In the genomic region with DNA sequence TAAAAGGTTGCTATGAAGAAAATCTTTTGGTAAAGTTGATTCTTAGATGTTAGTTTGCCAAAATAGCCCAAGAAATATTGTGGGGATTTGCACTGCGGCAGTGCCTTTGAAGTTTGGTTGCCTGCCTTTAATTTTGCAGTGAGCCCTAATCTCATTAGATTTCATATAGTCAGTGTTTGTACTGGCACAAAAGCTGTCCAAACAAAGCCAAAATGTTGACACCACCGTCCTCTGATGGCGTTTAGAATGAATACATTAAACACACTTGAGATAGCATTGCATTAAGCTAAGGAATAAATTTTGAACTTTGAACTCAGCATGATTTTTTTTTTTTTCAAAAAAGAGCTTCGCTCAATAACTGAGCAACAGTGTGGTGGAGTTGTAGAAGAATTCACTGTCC, we compare ENCODE assay signal across 16 mouse cellular contexts. TPM values are rescaled to one million over a fixed set of nuclear protein-coding genes. Genes with fewer than 3 reads are reported as not detected.
DNase-seq lines count a peak whose midpoint lies in the region; ATAC-seq and TF ChIP-seq lines count a peak whose summit lies in the region.
"Had no signal": no experiment of that assay in that cellular context is flagged by ENCODE, and none has a peak within 500 bp of the region (broad histone marks: within the 10 kb centered on the region; RNA-seq: fewer than 3 reads in every experiment).

No protein-coding gene starts in this region.

- TF ChIP-seq EP300 in stomach, postnatal 0 days (optimal IDR thresholded peaks at IDR 0.05), result no peak

- no peaks in the 10 kb centered on the region for H3K27me3 ChIP-seq in forebrain, embryonic 14.5 days (replicated peaks; ENCODE audit: control insufficient read depth, insufficient read depth, low read length)
- no peaks in the 10 kb centered on the region for H3K27me3 ChIP-seq in forebrain, embryonic 15.5 days
- peaks cover 11% of the 10 kb centered on the region; the same call in 1 of the 2 replicates for H3K27me3 ChIP-seq in midbrain, embryonic 11.5 days (ENCODE audit: control insufficient read depth, insufficient read depth, low read length)
- H3K27me3 ChIP-seq in midbrain, embryonic 16.5 days (ENCODE audit: control insufficient read depth, insufficient read depth, low read depth, low read length), result no peaks in the 10 kb centered on the region
- H3K27me3 ChIP-seq in stomach, postnatal 0 days (ENCODE audit: control insufficient read depth, insufficient read depth, low read length), result no peaks in the 10 kb centered on the region
- 0 out of 2 replicates have a peak, but pooled peaks cover 6% of the 10 kb centered on the region for H3K27me3 ChIP-seq in liver, embryonic 12.5 days (replicated peaks)
- H3K27me3 ChIP-seq: embryonic facial prominence, embryonic 13.5 days had no signal

- no peak for TF ChIP-seq CTCF in stomach, postnatal 0 days (IDR thresholded peaks at IDR 0.05; ENCODE audit: low read depth)

- H3K27ac ChIP-seq in forebrain, embryonic 14.5 days (ENCODE audit: low read depth, low read length), result no peak overlapping the region
- H3K27ac ChIP-seq in forebrain, embryonic 15.5 days (replicated peaks), result no peak overlapping the region
- no peak overlapping the region for H3K27ac ChIP-seq in midbrain, embryonic 11.5 days (ENCODE audit: low read depth, low read length)
- no peak overlapping the region for H3K27ac ChIP-seq in midbrain, embryonic 16.5 days (ENCODE audit: low read length)
- H3K27ac ChIP-seq in stomach, postnatal 0 days (replicated peaks), result no peak overlapping the region
- H3K27ac ChIP-seq in liver, embryonic 12.5 days, result no peak overlapping the region
- H3K27ac ChIP-seq: embryonic facial prominence, embryonic 13.5 days had no signal

- no peak overlapping the region for H3K4me3 ChIP-seq in forebrain, embryonic 14.5 days (ENCODE audit: low read depth, low read length)
- no peak overlapping the region for H3K4me3 ChIP-seq in forebrain, embryonic 15.5 days
- H3K4me3 ChIP-seq in midbrain, embryonic 11.5 days (ENCODE audit: low read depth, low read length), result no peak overlapping the region
- no peak overlapping the region for H3K4me3 ChIP-seq in midbrain, embryonic 16.5 days (ENCODE audit: low read depth, low read length)
- H3K4me3 ChIP-seq in stomach, postnatal 0 days (ENCODE audit: low read depth, low read length), result no peak overlapping the region
- no peak overlapping the region for H3K4me3 ChIP-seq in liver, embryonic 12.5 days
- H3K4me3 ChIP-seq: embryonic facial prominence, embryonic 13.5 days had no signal

- H3K9ac ChIP-seq in forebrain, embryonic 14.5 days (ENCODE audit: low read length), result no peak overlapping the region
- no peak overlapping the region for H3K9ac ChIP-seq in forebrain, embryonic 15.5 days (replicated peaks)
- no peak overlapping the region for H3K9ac ChIP-seq in midbrain, embryonic 11.5 days (ENCODE audit: low read length)
- H3K9ac ChIP-seq in midbrain, embryonic 16.5 days (ENCODE audit: low read depth, low read length), result no peak overlapping the region
- H3K9ac ChIP-seq in stomach, postnatal 0 days (ENCODE audit: low read length), result no peak overlapping the region
- H3K9ac ChIP-seq in liver, embryonic 12.5 days, result no peak overlapping the region
- H3K9ac ChIP-seq: embryonic facial prominence, embryonic 13.5 days; forebrain, postnatal 0 days had no signal

- H3K36me3 ChIP-seq in forebrain, embryonic 14.5 days (ENCODE audit: control insufficient read depth, insufficient read depth, low read length), result no peaks in the 10 kb centered on the region
- H3K36me3 ChIP-seq in forebrain, embryonic 15.5 days, result no peaks in the 10 kb centered on the region
- H3K36me3 ChIP-seq in midbrain, embryonic 11.5 days (ENCODE audit: control insufficient read depth, insufficient read depth, low read length), result no peaks in the 10 kb centered on the region
- no peaks in the 10 kb centered on the region for H3K36me3 ChIP-seq in midbrain, embryonic 16.5 days (ENCODE audit: control insufficient read depth, insufficient read depth, low read length)
- H3K36me3 ChIP-seq in stomach, postnatal 0 days (ENCODE audit: control insufficient read depth, insufficient read depth, low read length), result no peaks in the 10 kb centered on the region
- H3K36me3 ChIP-seq in liver, embryonic 12.5 days, result no peaks in the 10 kb centered on the region
- H3K36me3 ChIP-seq: embryonic facial prominence, embryonic 13.5 days had no signal

- ATAC-seq in forebrain, embryonic 14.5 days, result no peak
- ATAC-seq in forebrain, embryonic 15.5 days (replicated peaks), result no peak
- peak; percentile 52; the same call in 1 of the 2 replicates for ATAC-seq in midbrain, embryonic 11.5 days (ENCODE audit: low FRiP score)
- ATAC-seq in midbrain, embryonic 16.5 days, result no peak
- ATAC-seq in stomach, postnatal 0 days (ENCODE audit: low FRiP score, low TSS enrichment), result 0 out of 2 replicates have a peak, but pooled peaks have one; percentile 53
- ATAC-seq in liver, embryonic 12.5 days, result no peak
- ATAC-seq: forebrain, postnatal 0 days had no signal

- peaks cover 3% of the 10 kb centered on the region; the same call in 1 of the 2 replicates for H3K4me1 ChIP-seq in forebrain, embryonic 14.5 days (ENCODE audit: control insufficient read depth, insufficient read depth, low read length)
- no peaks in the 10 kb centered on the region for H3K4me1 ChIP-seq in forebrain, embryonic 15.5 days
- H3K4me1 ChIP-seq in midbrain, embryonic 11.5 days (ENCODE audit: control insufficient read depth, insufficient read depth, low read length), result peaks cover 17% of the 10 kb centered on the region
- 0 out of 2 replicates have a peak, but pooled peaks cover 2% of the 10 kb centered on the region for H3K4me1 ChIP-seq in midbrain, embryonic 16.5 days (ENCODE audit: control insufficient read depth, insufficient read depth, low read length)
- no peaks in the 10 kb centered on the region for H3K4me1 ChIP-seq in stomach, postnatal 0 days (replicated peaks; ENCODE audit: control insufficient read depth, insufficient read depth)
- H3K4me1 ChIP-seq in liver, embryonic 12.5 days, result peaks cover 4% of the 10 kb centered on the region; the same call in 1 of the 2 replicates
- H3K4me1 ChIP-seq: embryonic facial prominence, embryonic 13.5 days had no signal

- H3K9me3 ChIP-seq in forebrain, embryonic 14.5 days (replicated peaks; ENCODE audit: control insufficient read depth, low read length), result no peaks in the 10 kb centered on the region
- no peaks in the 10 kb centered on the region for H3K9me3 ChIP-seq in forebrain, embryonic 15.5 days
- H3K9me3 ChIP-seq in midbrain, embryonic 11.5 days (ENCODE audit: control insufficient read depth, low read length), result no peaks in the 10 kb centered on the region
- no peaks in the 10 kb centered on the region for H3K9me3 ChIP-seq in midbrain, embryonic 16.5 days (replicated peaks; ENCODE audit: control insufficient read depth, low read length, poor library complexity, severe bottlenecking)
- H3K9me3 ChIP-seq in stomach, postnatal 0 days (ENCODE audit: control insufficient read depth, low read length), result no peaks in the 10 kb centered on the region
- no peaks in the 10 kb centered on the region for H3K9me3 ChIP-seq in liver, embryonic 12.5 days (replicated peaks)
- H3K9me3 ChIP-seq: embryonic facial prominence, embryonic 13.5 days had no signal

- H3K4me2 ChIP-seq in forebrain, embryonic 14.5 days (ENCODE audit: low read length), result no peak overlapping the region
- no peak overlapping the region for H3K4me2 ChIP-seq in forebrain, embryonic 15.5 days (replicated peaks)
- H3K4me2 ChIP-seq in midbrain, embryonic 11.5 days, result no peak overlapping the region
- no peak overlapping the region for H3K4me2 ChIP-seq in midbrain, embryonic 16.5 days (ENCODE audit: low read length)
- H3K4me2 ChIP-seq in stomach, postnatal 0 days (replicated peaks; ENCODE audit: low read depth), result no peak overlapping the region
- no peak overlapping the region for H3K4me2 ChIP-seq in liver, embryonic 12.5 days
- H3K4me2 ChIP-seq: embryonic facial prominence, embryonic 13.5 days had no signal

- 7% methylated on average over 4 of the region's 4 CpGs for WGBS in forebrain, embryonic 14.5 days
- WGBS in forebrain, embryonic 15.5 days, result 10% methylated on average over 4 of the region's 4 CpGs
- WGBS in midbrain, embryonic 11.5 days, result 16% methylated on average over 4 of the region's 4 CpGs
- 13% methylated on average over 4 of the region's 4 CpGs for WGBS in midbrain, embryonic 16.5 days
- WGBS in stomach, postnatal 0 days, result 29% methylated on average over 4 of the region's 4 CpGs
- 68% methylated on average over 4 of the region's 4 CpGs for WGBS in liver, embryonic 12.5 days (ENCODE audit: insufficient replicate concordance)

- peak; percentile 37 for DNase-seq in forebrain, embryonic 14.5 days (ENCODE audit: low spot score)
- no peak for DNase-seq in midbrain, embryonic 11.5 days (ENCODE audit: low spot score, missing footprints)
- DNase-seq in stomach, postnatal 0 days (ENCODE audit: low spot score), result peak; percentile 32
- DNase-seq: adrenal gland, adult 2 months; adrenal gland, postnatal 10 days; adrenal gland, postnatal 25 days; cerebellum, adult 11-12 months; cerebellum, adult 2 months; cerebellum, adult 9-10 months; cerebellum, postnatal 10 days; cerebellum, postnatal 25 days; forebrain, postnatal 0 days had no signal

RNA-seq across cellular contexts. Expression of gene Gm5148, which starts 51.9 kb away (rescaled TPM):
- 7.4 and 8.8 TPM in 2 replicates for polyA plus RNA-seq in forebrain, embryonic 14.5 days (2014; fragmentation: Nextera tagmentation; extraction: Ambion mirVana)
- polyA plus RNA-seq in forebrain, embryonic 15.5 days (2015; fragmentation: Nextera tagmentation; extraction: Ambion mirVana), result 5.7 and 6.1 TPM in 2 replicates
- polyA plus RNA-seq in midbrain, embryonic 11.5 days (2014; fragmentation: Nextera tagmentation; extraction: Ambion mirVana), result 1.9 and 3.7 TPM in 2 replicates
- polyA plus RNA-seq in midbrain, embryonic 16.5 days (2015; fragmentation: Nextera tagmentation; extraction: Ambion mirVana), result 16.1 and 16.2 TPM in 2 replicates
- polyA plus RNA-seq in stomach, postnatal 0 days (2015; fragmentation: Nextera tagmentation; extraction: Ambion mirVana), result 4.9 and 5.7 TPM in 2 replicates
- 2.7 and 3.1 TPM in 2 replicates for polyA plus RNA-seq in liver, embryonic 12.5 days (2016; fragmentation: Nextera tagmentation; extraction: Ambion mirVana)

Comparison
In these comparisons a context has a peak if more than half of its experiments do, and no peak if none do; other contexts are left out.
1. ATAC-seq: peak in midbrain, embryonic 11.5 days (single experiment) and stomach, postnatal 0 days (single experiment); none in forebrain, embryonic 14.5 days (single experiment), forebrain, embryonic 15.5 days (single experiment), midbrain, embryonic 16.5 days (single experiment) and liver, embryonic 12.5 days (single experiment).